Mouse (Mus musculus) layer of hippocampus, adult 2 months (tissue): ENCODE data around the gene Faap20. TPM values are rescaled to one million over a fixed set of nuclear protein-coding genes. Genes with fewer than 3 reads are reported as not detected.

ENCODE experiments used
- DNase-seq, 2 experiments: peaks; one replicate each; pipeline ENCODE4 v3.0.0; 2022; ENCODE audit warnings: low spot score in 2 of 2
- H3K27ac ChIP-seq: fragments of 200-600 bp; 2 replicates; pipeline ENCODE4 v1.8.1; 2022
- H3K4me3 ChIP-seq: fragments of 200-600 bp; 2 replicates; pipeline ENCODE4 v1.8.1; 2022; ENCODE audit warnings: mild to moderate bottlenecking
- CTCF ChIP-seq: fragments of 200-600 bp; conservative IDR thresholded peaks from 2 replicates; pipeline ENCODE4 v1.8.1; 2022; ENCODE audit warnings: antibody characterized with exemption, mild to moderate bottlenecking, moderate library complexity
- total RNA-seq, 2 experiments: library from RNA; stranded (reverse); gene quantifications; 2 replicates each; pipeline ENCODE4 v1.2.3; 2021

Gene Faap20
- total RNA-seq, 2 experiments from 2014 or later, result 29.2 to 34.3 TPM

GRCm38 (mm10) chr4:155301965-155302364, 52.4 kb downstream of the Faap20 start:
- Histone ChIP-seq H3K4me3 (no peak overlapping the region), H3K27ac (peak overlapping the region; percentile 76)
- no peak for DNase-seq
- no peak for TF ChIP-seq CTCF

GRCm38 (mm10) chr4:155304508-155305096, 55.0 kb downstream of the Faap20 start:
- Histone ChIP-seq H3K27ac (peak overlapping the region; percentile 87), H3K4me3 (no peak overlapping the region)
- no peak for TF ChIP-seq CTCF
- DNase-seq, result no peak

- Histone ChIP-seq H3K4me3 (no peak overlapping the region), H3K27ac (peak overlapping the region; percentile 87)
- no peak for TF ChIP-seq CTCF
- DNase-seq, result peak in 1 of 2 experiments; percentile 63
Measured at GRCm38 (mm10) chr4:155305531-155306031, 56.0 kb downstream of the Faap20 start.

Other genes starting within 250 kb of the Faap20 start
- gene Plch2, start 193.0 kb upstream of the Faap20 start, total RNA-seq, result 10 to 100 TPM; 91.1 to 92.0 TPM
- 10 to 100 TPM; 23.1 to 24.2 TPM for gene Pex10, start 182.8 kb upstream of the Faap20 start, total RNA-seq
- gene Rer1, start 163.4 kb upstream of the Faap20 start, total RNA-seq, result 10 to 100 TPM; 60.6 to 63.0 TPM
- gene Morn1, start 163.2 kb upstream of the Faap20 start, total RNA-seq, result 10 to 100 TPM; 11.8 to 14.0 TPM
- gene Ski, start 27.2 kb upstream of the Faap20 start, total RNA-seq, result 100 to 1,000 TPM; 128 to 136 TPM
- 100 to 1,000 TPM; 158 to 160 TPM for gene Prkcz, start 111.6 kb downstream of the Faap20 start, total RNA-seq
- gene Gabrd, start 148.3 kb downstream of the Faap20 start, total RNA-seq, result 10 to 100 TPM; 24.2 to 28.4 TPM
- gene Cfap74, start 159.4 kb downstream of the Faap20 start, total RNA-seq, result 10 to 100 TPM; 13.8 to 16.2 TPM
- 1 to 10 TPM; 5.0 to 6.7 TPM for gene Tmem52, start 219.3 kb downstream of the Faap20 start, total RNA-seq
- 100 to 1,000 TPM; 718 to 729 TPM for gene Gnb1, start 241.6 kb downstream of the Faap20 start, total RNA-seq